Mouse (Mus musculus): Measurements from ENCODE around the gene Olfr1359. TPM values are rescaled to one million over a fixed set of nuclear protein-coding genes. Genes with fewer than 3 reads are reported as not detected.

The Olfr1359 gene
- not detected in 2 replicates for polyA plus RNA-seq (2014; fragmentation: Nextera tagmentation; extraction: Ambion mirVana)

- ATAC-seq (ENCODE audit: insufficient read depth) (no peak), DNase-seq (no peak)
- no peak within 1 kb of the TSS for H3K27ac ChIP-seq (ENCODE audit: low read depth)
Observed at GRCm38 (mm10) chr13:21697811-21698210, at the start of gene Olfr1359. Olfr1359 (plus strand) TSS chr13:21698111.

GRCm38 (mm10) chr13:21663286-21663685 lies 34.6 kb upstream of the Olfr1359 start, which contains the start of gene Olfr1361:
Olfr1361 (minus strand) TSS chr13:21663386.
- ATAC-seq (ENCODE audit: insufficient read depth), result no peak
- Histone ChIP-seq H3K4me3 (ENCODE audit: low read depth, low read length) (no peak within 1 kb of the TSS), H3K9me3 (ENCODE audit: low read depth, low read length) (no peaks in the 10 kb centered on the region), H3K9ac (no peak within 1 kb of the TSS), H3K4me1 (ENCODE audit: insufficient read depth) (no peaks in the 10 kb centered on the region), H3K27ac (ENCODE audit: low read depth) (no peak within 1 kb of the TSS), H3K27me3 (ENCODE audit: insufficient read depth, low read length) (no peaks in the 10 kb centered on the region), H3K36me3 (ENCODE audit: insufficient read depth) (no peaks in the 10 kb centered on the region), H3K4me2 (no peak within 1 kb of the TSS)
- WGBS, result 47% methylated on average over 2 of the region's 2 CpGs
- TF ChIP-seq CTCF (IDR thresholded peaks at IDR 0.05; ENCODE audit: low read depth), result no peak
- DNase-seq, result no peak

More at GRCm38 (mm10) chr13:21697811-21698210, at the start of gene Olfr1359:
- Histone ChIP-seq H3K4me1 (ENCODE audit: insufficient read depth) (no peaks in the 10 kb centered on the region), H3K27me3 (ENCODE audit: insufficient read depth, low read length) (no peaks in the 10 kb centered on the region), H3K36me3 (ENCODE audit: insufficient read depth) (no peaks in the 10 kb centered on the region), H3K4me3 (ENCODE audit: low read depth, low read length) (no peak within 1 kb of the TSS), H3K4me2 (no peak within 1 kb of the TSS), H3K9me3 (ENCODE audit: low read depth, low read length) (no peaks in the 10 kb centered on the region), H3K9ac (no peak within 1 kb of the TSS)
- TF ChIP-seq CTCF (IDR thresholded peaks at IDR 0.05; ENCODE audit: low read depth), result no peak

- 68% methylated on average over 2 of the region's 2 CpGs for whole genome bisulfite sequencing
- no peak for DNase-seq
- no peaks in the 10 kb centered on the region for H3K36me3 ChIP-seq (ENCODE audit: insufficient read depth)
- H3K4me1 ChIP-seq (ENCODE audit: insufficient read depth), result no peaks in the 10 kb centered on the region
- no peak for ATAC-seq (ENCODE audit: insufficient read depth)
- H3K4me3 ChIP-seq (ENCODE audit: low read depth, low read length), result no peak within 1 kb of the TSS
- H3K27ac ChIP-seq (ENCODE audit: low read depth), result no peak within 1 kb of the TSS
- H3K9ac ChIP-seq, result no peak within 1 kb of the TSS
- no peak for TF ChIP-seq CTCF (IDR thresholded peaks at IDR 0.05; ENCODE audit: low read depth)
- no peaks in the 10 kb centered on the region for H3K9me3 ChIP-seq (ENCODE audit: low read depth, low read length)
- H3K27me3 ChIP-seq (ENCODE audit: insufficient read depth, low read length), result no peaks in the 10 kb centered on the region
- H3K4me2 ChIP-seq, result no peak within 1 kb of the TSS
Observed at GRCm38 (mm10) chr13:21677305-21677704, 20.6 kb upstream of the Olfr1359 start, which contains the start of gene Olfr1360. Olfr1360 (minus strand) TSS chr13:21677405.

- no peaks in the 10 kb centered on the region for H3K36me3 ChIP-seq (ENCODE audit: insufficient read depth)
- H3K9me3 ChIP-seq (ENCODE audit: low read depth, low read length), result no peaks in the 10 kb centered on the region
- H3K4me1 ChIP-seq (ENCODE audit: insufficient read depth), result no peaks in the 10 kb centered on the region
- no peak for DNase-seq
- no peak overlapping the region for H3K4me2 ChIP-seq
- TF ChIP-seq CTCF (IDR thresholded peaks at IDR 0.05; ENCODE audit: low read depth), result no peak
- no peak overlapping the region for H3K4me3 ChIP-seq (ENCODE audit: low read depth, low read length)
- H3K27ac ChIP-seq (ENCODE audit: low read depth), result no peak overlapping the region
- H3K9ac ChIP-seq, result no peak overlapping the region
- H3K27me3 ChIP-seq (ENCODE audit: insufficient read depth, low read length), result no peaks in the 10 kb centered on the region
- no peak for ATAC-seq (ENCODE audit: insufficient read depth)
- WGBS, result 66% methylated on average over 4 of the region's 4 CpGs
Observed at GRCm38 (mm10) chr13:21706669-21707068, 8.8 kb downstream of the Olfr1359 start.

- Histone ChIP-seq H3K4me2 (peak overlapping the region; percentile 72), H3K4me3 (ENCODE audit: low read depth, low read length) (peak overlapping the region; percentile 68), H3K9ac (peak overlapping the region; percentile 60), H3K9me3 (ENCODE audit: low read depth, low read length) (no peaks in the 10 kb centered on the region), H3K27me3 (ENCODE audit: insufficient read depth, low read length) (no peaks in the 10 kb centered on the region), H3K4me1 (ENCODE audit: insufficient read depth) (no peaks in the 10 kb centered on the region), H3K27ac (ENCODE audit: low read depth) (peak overlapping the region; percentile 87), H3K36me3 (ENCODE audit: insufficient read depth) (no peaks in the 10 kb centered on the region)
- DNase-seq, result peak; percentile 95
- ATAC-seq (ENCODE audit: insufficient read depth), result peak; percentile 79
- under 1% methylated on average over 32 of the region's 32 CpGs for WGBS
- peak; percentile 80 for TF ChIP-seq CTCF (IDR thresholded peaks at IDR 0.05; ENCODE audit: low read depth)
Observed at GRCm38 (mm10) chr13:21710031-21710711, 12.3 kb downstream of the Olfr1359 start.

- 3% methylated on average over 22 of the region's 22 CpGs for WGBS
- Histone ChIP-seq H3K9ac (peak overlapping the region; percentile 38; the same call in 1 of the 2 replicates), H3K4me1 (ENCODE audit: insufficient read depth) (no peaks in the 10 kb centered on the region), H3K9me3 (ENCODE audit: low read depth, low read length) (no peaks in the 10 kb centered on the region), H3K27me3 (ENCODE audit: insufficient read depth, low read length) (no peaks in the 10 kb centered on the region), H3K36me3 (ENCODE audit: insufficient read depth) (no peaks in the 10 kb centered on the region), H3K27ac (ENCODE audit: low read depth) (peak overlapping the region; percentile 67; the same call in 1 of the 2 replicates), H3K4me3 (ENCODE audit: low read depth, low read length) (peak overlapping the region; percentile 68), H3K4me2 (peak overlapping the region; percentile 72)
- ATAC-seq (ENCODE audit: insufficient read depth) (peak; percentile 76), DNase-seq (peak; percentile 88)
- no peak for TF ChIP-seq CTCF (IDR thresholded peaks at IDR 0.05; ENCODE audit: low read depth)
Observed at GRCm38 (mm10) chr13:21710821-21711525, 13.1 kb downstream of the Olfr1359 start.

GRCm38 (mm10) chr13:21711698-21712097 lies 13.8 kb downstream of the Olfr1359 start:
- H3K4me1 ChIP-seq (ENCODE audit: insufficient read depth), result no peaks in the 10 kb centered on the region
- ATAC-seq (ENCODE audit: insufficient read depth) (no peak), DNase-seq (no peak)
- no peaks in the 10 kb centered on the region for H3K9me3 ChIP-seq (ENCODE audit: low read depth, low read length)
- H3K9ac ChIP-seq, result 0 out of 2 replicates have a peak overlapping the region, but pooled peaks have one; percentile 38
- WGBS, result 21% methylated on average over 4 of the region's 4 CpGs
- TF ChIP-seq CTCF (IDR thresholded peaks at IDR 0.05; ENCODE audit: low read depth), result no peak
- no peaks in the 10 kb centered on the region for H3K27me3 ChIP-seq (ENCODE audit: insufficient read depth, low read length)
- H3K27ac ChIP-seq (ENCODE audit: low read depth), result no peak overlapping the region
- peak overlapping the region; percentile 72 for H3K4me2 ChIP-seq
- H3K4me3 ChIP-seq (ENCODE audit: low read depth, low read length), result peak overlapping the region; percentile 68
- H3K36me3 ChIP-seq (ENCODE audit: insufficient read depth), result no peaks in the 10 kb centered on the region
